In genomic region chr9:61808351-61809225, GRCm38 (mm10) we compare ENCODE assay signal across 14 mouse cellular contexts.
DNase-seq lines count a peak whose midpoint lies in the region; ATAC-seq and TF ChIP-seq lines count a peak whose summit lies in the region.
"Had no signal": no experiment of that assay in that cellular context is flagged by ENCODE, and none has a peak within 500 bp of the region (broad histone marks: within the 10 kb centered on the region; RNA-seq: fewer than 3 reads in every experiment).

No protein-coding gene starts in this region.

- no peak for TF ChIP-seq CTCF in heart, adult 2 months (IDR thresholded peaks at IDR 0.05)

- H3K4me2 ChIP-seq in heart, embryonic 15.5 days, result no peak overlapping the region
- no peak overlapping the region for H3K4me2 ChIP-seq in liver, embryonic 12.5 days

- TF ChIP-seq POLR2A in heart, adult 2 months (IDR thresholded peaks at IDR 0.05; ENCODE audit: insufficient read depth, low read depth, low read length), result no peak

- H3K4me3 ChIP-seq in heart, embryonic 15.5 days, result no peak overlapping the region
- no peak overlapping the region for H3K4me3 ChIP-seq in heart, adult 2 months
- H3K4me3 ChIP-seq in embryonic facial prominence, embryonic 10.5 days, result no peak overlapping the region
- H3K4me3 ChIP-seq in liver, embryonic 12.5 days, result no peak overlapping the region

- no peaks in the 10 kb centered on the region for H3K9me3 ChIP-seq in heart, embryonic 15.5 days (replicated peaks)
- no peaks in the 10 kb centered on the region for H3K9me3 ChIP-seq in embryonic facial prominence, embryonic 10.5 days
- H3K9me3 ChIP-seq in liver, embryonic 12.5 days (replicated peaks), result no peaks in the 10 kb centered on the region

- no peak overlapping the region for H3K27ac ChIP-seq in heart, embryonic 15.5 days
- no peak overlapping the region for H3K27ac ChIP-seq in heart, adult 2 months
- H3K27ac ChIP-seq in embryonic facial prominence, embryonic 10.5 days (replicated peaks), result peak overlapping the region; percentile 2; the same call in 1 of the 2 replicates
- no peak overlapping the region for H3K27ac ChIP-seq in liver, embryonic 12.5 days
- H3K27ac ChIP-seq: macrophage had no signal

- H3K4me1 ChIP-seq in heart, embryonic 15.5 days (replicated peaks), result 0 out of 2 replicates have a peak, but pooled peaks cover 3% of the 10 kb centered on the region
- peaks cover 1% of the 10 kb centered on the region; the same call in 1 of the 2 replicates for H3K4me1 ChIP-seq in heart, adult 2 months (ENCODE audit: control insufficient read depth, insufficient read depth, low read length)
- peaks cover 9% of the 10 kb centered on the region for H3K4me1 ChIP-seq in embryonic facial prominence, embryonic 10.5 days
- H3K4me1 ChIP-seq in liver, embryonic 12.5 days, result no peaks in the 10 kb centered on the region

- intact Hi-C loops in heart, adult 2 months (cut with DNase I), result no loop called here

- DNase-seq in heart, adult 2 months, result no peak
- DNase-seq in embryonic facial prominence, embryonic 10.5 days (ENCODE audit: low spot score), result no peak
- DNase-seq in lung, postnatal 36 days, result peak; percentile 83
- no peak for DNase-seq in cerebellum, adult 11-12 months
- no peak for DNase-seq in testis, postnatal 14 days (ENCODE audit: low spot score)
- DNase-seq in gastrocnemius, adult 18-20 months (ENCODE audit: low spot score), result no peak
- DNase-seq: cerebellum, adult 9-10 months; gastrocnemius, postnatal 14 days; heart, postnatal 14 days; kidney, adult 9 months; thymus, postnatal 4 days had no signal

- 0 out of 2 replicates have a peak, but pooled peaks have one; percentile 22 for ATAC-seq in heart, embryonic 15.5 days (replicated peaks; ENCODE audit: insufficient number of reproducible peaks, insufficient read depth, low FRiP score, low read depth)
- ATAC-seq in liver, embryonic 12.5 days, result peak; percentile 62

- H3K36me3 ChIP-seq in heart, embryonic 15.5 days, result no peaks in the 10 kb centered on the region
- H3K36me3 ChIP-seq in heart, adult 2 months (ENCODE audit: control insufficient read depth, insufficient read depth, low read length), result no peaks in the 10 kb centered on the region
- no peaks in the 10 kb centered on the region for H3K36me3 ChIP-seq in embryonic facial prominence, embryonic 10.5 days (replicated peaks)
- no peaks in the 10 kb centered on the region for H3K36me3 ChIP-seq in liver, embryonic 12.5 days

- no peaks in the 10 kb centered on the region for H3K79me2 ChIP-seq in heart, adult 2 months (replicated peaks; ENCODE audit: control insufficient read depth, insufficient read depth, low read length)

- 0 out of 2 replicates have a peak, but pooled peaks cover 9% of the 10 kb centered on the region for H3K27me3 ChIP-seq in heart, embryonic 15.5 days
- no peaks in the 10 kb centered on the region for H3K27me3 ChIP-seq in heart, adult 2 months (ENCODE audit: control insufficient read depth, insufficient read depth, low read length)
- peaks cover 3% of the 10 kb centered on the region; the same call in 1 of the 2 replicates for H3K27me3 ChIP-seq in embryonic facial prominence, embryonic 10.5 days (replicated peaks; ENCODE audit: low read depth, poor library complexity, severe bottlenecking)
- peaks cover 18% of the 10 kb centered on the region; the same call in 1 of the 2 replicates for H3K27me3 ChIP-seq in liver, embryonic 12.5 days (replicated peaks)

- WGBS in heart, embryonic 15.5 days, result 73% methylated on average over 12 of the region's 12 CpGs
- 75% methylated on average over 12 of the region's 12 CpGs for WGBS in heart, adult 2 months
- 73% methylated on average over 12 of the region's 12 CpGs for WGBS in embryonic facial prominence, embryonic 10.5 days
- 68% methylated on average over 12 of the region's 12 CpGs for WGBS in liver, embryonic 12.5 days (ENCODE audit: insufficient replicate concordance)

- H3K9ac ChIP-seq in heart, embryonic 15.5 days, result no peak overlapping the region
- no peak overlapping the region for H3K9ac ChIP-seq in heart, adult 2 months (ENCODE audit: low read depth, low read length)
- no peak overlapping the region for H3K9ac ChIP-seq in liver, embryonic 12.5 days

- no peak for TF ChIP-seq EP300 in heart, adult 2 months (IDR thresholded peaks at IDR 0.05; ENCODE audit: insufficient read depth, low read depth, low read length)
